Mouse (Mus musculus) intestine, embryonic 15.5 days (tissue): ENCODE data around the gene Apbb1ip. TPM values are rescaled to one million over a fixed set of nuclear protein-coding genes. Genes with fewer than 3 reads are reported as not detected.
A peak's percentile ranks its signal among the peaks of the same experiment; 100 is the strongest.

Experiments used
- ATAC-seq: fragments of 200-750 bp; cut with Nextera tagmentation; 2 replicates; pipeline ENCODE4 v1.8.0; 2017; ENCODE audit warnings: moderate TSS enrichment, moderate library complexity
- H3K27ac ChIP-seq: fragments of 300-500 bp; sonication (generic); 2 replicates; pipeline ENCODE4 v1.5.1; 2015; ENCODE audit warnings: mild to moderate bottlenecking, inconsistent platforms
- H3K27me3 ChIP-seq: fragments of 300-500 bp; sonication (generic); replicated peaks from 2 replicates; pipeline ENCODE4 v1.6.1; 2015; ENCODE audit warnings: inconsistent platforms
- H3K36me3 ChIP-seq: fragments of 300-500 bp; sonication (generic); 2 replicates; pipeline ENCODE4 v1.6.1; 2015; ENCODE audit warnings: inconsistent platforms
- H3K4me1 ChIP-seq: fragments of 300-500 bp; sonication (generic); replicated peaks from 2 replicates; pipeline ENCODE4 v1.6.1; 2015; ENCODE audit warnings: inconsistent platforms
- H3K4me2 ChIP-seq: fragments of 300-500 bp; sonication (generic); replicated peaks from 2 replicates; pipeline ENCODE4 v1.6.1; 2015; ENCODE audit warnings: mild to moderate bottlenecking, inconsistent platforms
- H3K4me3 ChIP-seq: fragments of 300-500 bp; sonication (generic); replicated peaks from 2 replicates; pipeline ENCODE4 v1.5.1; 2015; ENCODE audit warnings: inconsistent platforms
- H3K9ac ChIP-seq: fragments of 300-500 bp; sonication (generic); 2 replicates; pipeline ENCODE4 v1.6.1; 2015; ENCODE audit warnings: inconsistent platforms
- H3K9me3 ChIP-seq: fragments of 300-500 bp; sonication (generic); 2 replicates; pipeline ENCODE4 v1.6.1; 2016; ENCODE audit warnings: inconsistent platforms
- WGBS: fragments of 180-500 bp; shearing (Covaris S2); methylation state at CpG from one replicate; pipeline ENCODE4 v1.1.7; 2015; 5-methylcytosine and 5-hydroxymethylcytosine counted together
- polyA plus RNA-seq: library from polyadenylated mRNA; unstranded; fragments of >200 nt; fragmentation: Nextera tagmentation; extraction: Ambion mirVana; gene quantifications from 2 replicates; pipeline ENCODE4 v1.2.1, GENCODE M21; 2015

Gene Apbb1ip
- polyA plus RNA-seq, 1 experiment from 2014 or later: 1.9 TPM

DNA sequence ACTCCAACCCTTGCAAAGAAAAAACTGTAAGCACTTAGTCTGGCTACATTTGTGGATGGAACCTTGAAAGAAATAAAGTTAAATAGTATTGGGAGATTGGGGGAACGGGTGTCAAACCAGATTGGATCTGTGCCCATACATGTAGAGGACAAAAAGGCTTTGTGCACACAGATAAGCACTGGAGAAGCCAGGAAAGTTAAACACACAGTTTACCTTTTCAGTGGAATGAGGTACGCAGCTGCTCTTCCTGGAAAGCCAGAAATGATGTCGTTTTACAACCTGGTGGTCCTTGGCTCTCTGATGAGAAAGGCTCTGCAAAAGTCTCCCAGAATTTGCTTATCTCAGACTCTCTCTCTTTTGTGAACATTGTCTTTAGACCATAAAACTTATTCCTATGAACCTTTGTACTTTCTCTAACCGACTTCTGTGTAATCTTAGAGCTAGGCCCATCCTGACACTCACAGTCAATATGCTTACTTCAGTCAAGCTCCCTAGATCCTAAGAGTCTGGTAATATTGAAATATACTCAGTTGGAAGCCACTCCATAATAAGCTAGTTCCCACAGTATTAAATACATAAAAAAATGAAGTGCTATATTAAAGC, 19.6 kb upstream of the Apbb1ip start:
- ATAC-seq: peak; percentile 75
- Histone ChIP-seq H3K27me3 (no peaks in the 10 kb centered on the region), H3K36me3 (no peaks in the 10 kb centered on the region), H3K9ac (no peak overlapping the region), H3K27ac (no peak overlapping the region), H3K9me3 (no peaks in the 10 kb centered on the region), H3K4me1 (no peaks in the 10 kb centered on the region), H3K4me3 (no peak overlapping the region), H3K4me2 (no peak overlapping the region)
- 43% methylated on average over 4 of the region's 4 CpGs for WGBS

DNA sequence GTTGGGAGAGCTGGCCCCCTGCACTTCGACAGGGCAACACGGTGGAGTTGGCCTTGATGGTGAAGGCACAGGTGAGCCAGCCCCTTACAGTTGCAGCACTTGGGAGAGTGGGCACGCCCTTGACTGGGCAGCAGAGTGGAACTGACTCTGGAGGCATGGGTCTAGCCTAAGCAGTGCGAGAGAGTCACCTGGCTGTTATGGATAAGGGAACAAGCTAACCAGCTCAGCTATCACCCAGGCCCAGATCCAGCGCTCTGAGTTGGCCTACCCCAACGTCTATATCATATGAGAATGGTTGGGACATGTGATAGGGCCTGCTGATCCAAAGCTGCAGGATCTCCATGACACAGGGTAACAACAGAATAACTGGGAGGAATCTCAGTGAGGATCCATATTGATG, 18.3 kb upstream of the Apbb1ip start:
- ATAC-seq: no peak
- no peak overlapping the region for H3K4me2 ChIP-seq
- no peaks in the 10 kb centered on the region for H3K9me3 ChIP-seq
- 84% methylated on average over 6 of the region's 6 CpGs for WGBS
- no peaks in the 10 kb centered on the region for H3K27me3 ChIP-seq
- no peaks in the 10 kb centered on the region for H3K36me3 ChIP-seq
- H3K4me1 ChIP-seq: no peaks in the 10 kb centered on the region
- no peak overlapping the region for H3K4me3 ChIP-seq
- H3K27ac ChIP-seq: no peak overlapping the region
- H3K9ac ChIP-seq: no peak overlapping the region

DNA sequence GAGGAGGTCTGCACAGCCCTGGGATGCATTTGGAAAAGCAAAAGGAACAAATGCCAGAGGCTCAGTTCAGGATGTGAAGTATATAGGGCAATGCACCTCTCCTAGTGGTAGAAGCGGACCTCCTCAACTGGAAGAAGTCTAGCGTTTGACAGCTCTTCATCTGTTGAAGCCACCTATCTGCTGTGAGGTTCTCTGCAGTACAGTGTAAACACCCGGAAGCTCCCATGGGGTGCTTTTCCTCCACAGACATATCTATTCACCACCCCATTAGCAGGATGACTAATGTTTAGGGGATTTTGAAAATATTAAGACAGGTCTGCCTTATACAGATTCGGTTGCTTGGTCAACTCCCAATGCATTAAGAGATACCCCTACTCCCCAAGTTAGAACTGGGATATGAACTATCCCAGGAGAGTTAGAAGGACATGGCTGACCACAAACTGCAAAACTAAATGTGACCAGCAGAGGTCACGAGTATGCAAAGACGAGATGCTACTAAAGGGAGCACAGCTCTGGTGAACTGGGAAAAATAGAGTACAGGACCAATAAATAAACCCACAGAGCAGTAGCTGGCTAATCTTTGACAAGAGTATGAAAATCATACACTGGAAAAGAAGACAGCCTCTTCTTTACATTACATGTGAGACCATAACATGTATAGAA, 15.5 kb upstream of the Apbb1ip start:
- WGBS: 43% methylated on average over 6 of the region's 6 CpGs
- H3K4me1 ChIP-seq: no peaks in the 10 kb centered on the region
- no peaks in the 10 kb centered on the region for H3K27me3 ChIP-seq
- H3K36me3 ChIP-seq: no peaks in the 10 kb centered on the region
- H3K9ac ChIP-seq: no peak overlapping the region
- ATAC-seq: 0 out of 2 replicates have a peak, but pooled peaks have one; percentile 58
- no peaks in the 10 kb centered on the region for H3K9me3 ChIP-seq
- H3K4me3 ChIP-seq: no peak overlapping the region
- no peak overlapping the region for H3K27ac ChIP-seq
- H3K4me2 ChIP-seq: no peak overlapping the region

DNA sequence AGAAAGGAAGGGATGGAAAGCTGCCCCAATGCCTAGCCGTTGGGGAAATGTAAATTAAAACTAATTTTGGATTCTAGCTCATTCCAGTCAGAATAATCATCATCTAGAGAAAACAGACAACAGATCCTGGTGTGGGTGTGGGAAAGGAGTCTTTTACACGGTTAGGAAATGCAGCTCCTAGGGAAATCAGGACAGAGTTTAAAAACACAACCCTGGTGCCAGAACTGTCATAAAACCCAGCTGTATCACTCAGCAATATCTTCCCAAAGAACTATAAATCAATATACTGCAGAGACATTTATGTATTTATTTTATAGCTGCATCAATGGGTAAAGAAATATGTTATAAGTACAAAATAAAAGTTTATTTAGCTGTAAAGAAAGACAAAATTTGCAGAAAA, 13.4 kb upstream of the Apbb1ip start:
- no peak overlapping the region for H3K4me3 ChIP-seq
- no peaks in the 10 kb centered on the region for H3K9me3 ChIP-seq
- H3K4me1 ChIP-seq: no peaks in the 10 kb centered on the region
- H3K36me3 ChIP-seq: no peaks in the 10 kb centered on the region
- no peak for ATAC-seq
- no peak overlapping the region for H3K9ac ChIP-seq
- H3K27me3 ChIP-seq: no peaks in the 10 kb centered on the region
- WGBS: 29% methylated on average over 2 of the region's 2 CpGs
- H3K27ac ChIP-seq: no peak overlapping the region
- H3K4me2 ChIP-seq: no peak overlapping the region

DNA sequence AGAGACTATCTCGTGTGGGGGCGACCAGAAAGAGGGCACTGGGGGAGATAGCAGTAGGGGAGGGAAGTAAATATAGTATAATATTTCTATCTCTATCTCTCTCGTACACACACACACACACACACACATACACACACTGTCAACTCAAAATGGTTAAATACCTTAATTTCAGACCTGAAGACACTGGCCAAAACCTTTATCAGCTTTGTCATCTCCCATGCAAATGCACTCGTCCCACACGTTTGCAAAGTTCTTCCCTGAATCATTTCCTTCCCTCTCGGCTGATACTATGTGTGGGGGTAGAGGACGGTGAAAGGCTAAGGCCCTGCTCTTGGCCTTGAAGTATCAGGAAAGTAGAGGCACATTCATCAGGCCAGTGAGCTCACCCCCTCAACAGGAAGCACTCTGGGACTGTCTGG, 12.8 kb upstream of the Apbb1ip start:
- no peak for ATAC-seq
- Histone ChIP-seq H3K27ac (no peak overlapping the region), H3K27me3 (no peaks in the 10 kb centered on the region), H3K9ac (no peak overlapping the region), H3K4me2 (no peak overlapping the region), H3K36me3 (no peaks in the 10 kb centered on the region), H3K9me3 (no peaks in the 10 kb centered on the region), H3K4me1 (no peaks in the 10 kb centered on the region), H3K4me3 (no peak overlapping the region)
- WGBS: 56% methylated on average over 7 of the region's 7 CpGs

DNA sequence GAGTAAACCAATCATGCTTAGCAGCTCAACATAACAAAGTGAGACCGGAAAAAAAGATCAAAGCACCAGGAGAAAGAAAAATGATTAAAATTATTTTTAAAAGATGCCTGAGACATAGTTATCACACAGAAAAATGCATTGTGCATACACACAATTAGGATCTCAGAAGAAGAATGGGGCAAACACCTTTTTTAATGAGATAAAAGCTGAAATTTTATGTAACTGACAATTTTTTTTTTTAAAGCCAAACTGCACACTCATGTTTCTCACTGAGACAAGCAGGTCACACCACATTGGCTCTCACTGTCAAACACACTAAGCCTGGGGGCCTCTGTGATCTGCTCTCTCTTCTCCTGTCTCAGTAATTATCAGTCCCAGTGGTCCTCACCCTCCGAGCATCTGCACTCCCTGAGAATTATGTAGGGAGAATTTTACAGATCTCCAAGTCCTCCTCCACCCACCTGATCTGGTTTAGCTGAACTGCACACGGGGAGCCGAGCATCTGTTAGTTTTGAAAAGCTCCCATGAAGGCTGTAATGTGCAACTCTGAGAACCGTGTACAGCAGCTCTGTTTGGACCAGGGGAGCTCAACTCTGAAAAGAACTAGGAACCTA, 9.0 kb upstream of the Apbb1ip start:
- Histone ChIP-seq H3K36me3 (no peaks in the 10 kb centered on the region), H3K4me2 (no peak overlapping the region), H3K9ac (no peak overlapping the region), H3K27me3 (no peaks in the 10 kb centered on the region), H3K9me3 (no peaks in the 10 kb centered on the region), H3K4me3 (no peak overlapping the region), H3K4me1 (no peaks in the 10 kb centered on the region), H3K27ac (no peak overlapping the region)
- WGBS: 66% methylated on average over 5 of the region's 5 CpGs
- no peak for ATAC-seq

DNA sequence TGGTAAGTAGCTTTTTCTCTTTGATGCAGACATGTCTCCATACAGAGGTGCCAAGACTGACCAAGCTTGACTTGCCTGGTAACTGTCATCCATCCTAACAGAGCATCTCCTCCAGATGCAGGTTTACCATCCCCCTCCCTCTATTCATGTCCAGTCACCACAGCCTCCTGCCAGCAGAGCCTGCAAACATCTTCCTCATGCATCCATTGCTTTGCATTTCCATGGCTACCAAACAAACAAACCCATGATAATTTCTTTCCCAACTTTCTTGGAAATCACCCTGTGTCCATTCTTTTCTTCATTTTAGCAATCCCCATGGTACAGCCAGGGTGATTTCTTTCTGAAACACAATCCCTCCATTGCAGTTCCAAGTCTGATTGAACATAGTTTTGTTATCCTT, 2.6 kb upstream of the Apbb1ip start:
- Histone ChIP-seq H3K4me3 (no peak overlapping the region), H3K27me3 (0 out of 2 replicates have a peak, but pooled peaks cover 3% of the 10 kb centered on the region), H3K27ac (no peak overlapping the region), H3K4me1 (peaks cover 4% of the 10 kb centered on the region; the same call in 1 of the 2 replicates), H3K9ac (no peak overlapping the region), H3K36me3 (no peaks in the 10 kb centered on the region), H3K9me3 (no peaks in the 10 kb centered on the region), H3K4me2 (no peak overlapping the region)
- ATAC-seq: no peak

DNA sequence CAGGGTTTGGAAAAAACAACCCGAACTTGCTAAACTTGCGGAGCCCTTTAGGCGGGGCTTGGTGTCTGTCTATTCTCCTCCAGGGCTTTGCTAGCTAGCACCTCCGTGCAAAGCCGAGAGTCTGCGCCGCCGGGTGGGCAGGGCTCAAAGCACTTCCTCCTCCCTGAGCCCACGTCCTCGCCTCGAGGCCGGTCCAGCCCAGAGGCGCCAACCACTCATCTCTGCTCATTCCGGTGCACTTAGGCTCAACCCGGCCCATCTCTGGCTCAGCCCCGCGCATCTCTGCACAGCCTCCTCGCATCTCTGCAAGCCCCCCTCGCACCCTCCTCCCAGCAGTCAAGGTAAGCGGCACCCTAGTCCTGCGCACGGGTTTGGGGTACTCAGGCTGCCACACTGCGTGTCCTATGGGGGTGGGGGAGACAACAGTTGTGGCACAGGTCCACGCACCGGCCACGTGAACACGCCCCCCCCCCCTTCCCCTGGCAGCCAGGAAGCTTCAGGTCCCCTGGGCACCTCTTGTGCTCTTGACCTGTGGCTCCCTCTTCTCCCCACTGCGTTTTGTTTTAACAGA, 372 bp downstream of the Apbb1ip start:
- H3K27me3 ChIP-seq: 0 out of 2 replicates have a peak, but pooled peaks cover 3% of the 10 kb centered on the region
- no peaks in the 10 kb centered on the region for H3K9me3 ChIP-seq
- H3K4me1 ChIP-seq: peaks cover 4% of the 10 kb centered on the region; the same call in 1 of the 2 replicates
- 1% methylated on average over 28 of the region's 28 CpGs for WGBS
- H3K36me3 ChIP-seq: no peaks in the 10 kb centered on the region
- H3K27ac ChIP-seq: no peak overlapping the region
- ATAC-seq: peak; percentile 91
- H3K4me2 ChIP-seq: peak overlapping the region; percentile 74
- peak overlapping the region; percentile 31 for H3K9ac ChIP-seq
- H3K4me3 ChIP-seq: peak overlapping the region; percentile 30

DNA sequence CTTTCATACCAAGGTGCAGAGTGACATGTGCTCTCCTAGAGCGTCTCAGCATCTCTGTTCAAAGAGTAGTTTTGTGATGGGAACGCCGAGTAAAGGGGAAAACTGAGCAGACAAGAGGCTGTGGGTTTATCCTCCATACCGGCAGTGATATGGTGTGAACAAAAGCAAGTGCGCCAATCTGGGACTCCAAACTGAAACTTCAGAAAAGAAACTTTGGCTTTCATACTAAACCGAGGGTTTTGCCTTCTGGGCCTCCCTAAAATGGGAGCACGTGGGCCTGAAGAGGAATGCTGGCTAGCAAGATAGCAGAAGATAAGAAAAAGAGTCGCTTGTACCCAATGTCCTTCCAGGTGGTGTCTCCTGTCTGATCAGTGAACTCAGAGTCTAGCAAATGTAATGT, 1.3 kb downstream of the Apbb1ip start:
- Histone ChIP-seq H3K27me3 (0 out of 2 replicates have a peak, but pooled peaks cover 3% of the 10 kb centered on the region), H3K9me3 (no peaks in the 10 kb centered on the region), H3K9ac (no peak overlapping the region), H3K4me1 (peaks cover 4% of the 10 kb centered on the region; the same call in 1 of the 2 replicates), H3K36me3 (no peaks in the 10 kb centered on the region), H3K4me2 (no peak overlapping the region), H3K4me3 (no peak overlapping the region), H3K27ac (no peak overlapping the region)
- ATAC-seq: no peak
- 54% methylated on average over 8 of the region's 8 CpGs for WGBS

DNA sequence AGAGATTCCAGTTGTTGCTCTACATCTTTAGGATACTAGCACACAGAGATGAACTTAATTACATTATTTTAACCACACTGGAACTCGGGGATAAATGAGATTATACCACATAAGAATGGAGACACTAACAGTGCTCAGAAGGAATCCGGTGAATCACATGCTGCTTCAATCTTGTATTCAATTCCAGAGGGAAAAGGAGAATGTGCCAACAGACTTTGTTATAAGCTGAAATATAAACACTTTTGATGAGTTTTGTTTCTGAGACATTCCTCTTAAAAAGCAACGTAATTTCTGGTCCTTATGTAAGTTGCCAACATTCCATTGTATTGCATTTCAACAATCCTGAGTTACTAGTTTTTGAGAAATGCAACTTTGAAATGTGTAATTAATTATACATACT, 1.8 kb downstream of the Apbb1ip start:
- ATAC-seq: no peak
- H3K27me3 ChIP-seq: 0 out of 2 replicates have a peak, but pooled peaks cover 3% of the 10 kb centered on the region
- no peak overlapping the region for H3K27ac ChIP-seq
- no peaks in the 10 kb centered on the region for H3K9me3 ChIP-seq
- no peak overlapping the region for H3K4me2 ChIP-seq
- H3K36me3 ChIP-seq: no peaks in the 10 kb centered on the region
- no peak overlapping the region for H3K9ac ChIP-seq
- peaks cover 4% of the 10 kb centered on the region; the same call in 1 of the 2 replicates for H3K4me1 ChIP-seq
- WGBS: 52% methylated on average over 3 of the region's 3 CpGs
- no peak overlapping the region for H3K4me3 ChIP-seq

DNA sequence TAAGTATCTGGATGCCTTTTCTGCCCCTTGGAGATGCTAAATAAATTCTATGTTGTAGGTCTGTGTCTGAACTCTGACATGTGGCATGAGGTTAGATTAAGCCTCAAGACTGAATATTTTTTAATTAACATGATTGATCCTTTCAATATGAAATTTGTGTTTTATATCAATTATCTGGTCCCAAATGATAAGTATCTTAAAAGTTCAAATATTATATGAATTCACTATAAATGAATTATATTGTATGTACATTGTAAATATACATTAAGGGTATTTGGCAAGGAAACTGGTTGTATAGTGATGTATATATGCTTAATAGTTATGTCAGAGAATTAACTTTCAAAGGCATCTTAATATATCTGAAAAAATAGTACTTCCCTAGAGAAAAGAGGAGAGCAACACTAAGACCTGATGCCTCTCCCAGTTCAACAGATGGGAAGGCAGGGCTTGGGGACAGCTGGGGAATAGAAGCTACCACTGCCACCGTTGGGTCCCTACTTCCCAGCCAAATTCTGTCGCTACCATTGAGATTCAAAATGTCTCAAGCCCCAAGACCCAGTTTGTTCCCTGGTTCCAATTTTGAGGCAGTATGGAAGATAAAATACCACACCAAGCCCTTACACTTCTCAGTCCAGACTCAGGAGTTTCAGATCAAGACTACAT, 2.8 kb downstream of the Apbb1ip start:
- Histone ChIP-seq H3K4me3 (no peak overlapping the region), H3K27me3 (0 out of 2 replicates have a peak, but pooled peaks cover 3% of the 10 kb centered on the region), H3K9me3 (no peaks in the 10 kb centered on the region), H3K4me1 (peaks cover 4% of the 10 kb centered on the region; the same call in 1 of the 2 replicates), H3K4me2 (no peak overlapping the region), H3K9ac (no peak overlapping the region), H3K27ac (no peak overlapping the region), H3K36me3 (no peaks in the 10 kb centered on the region)
- ATAC-seq: no peak
- 71% methylated on average over 2 of the region's 2 CpGs for WGBS

DNA sequence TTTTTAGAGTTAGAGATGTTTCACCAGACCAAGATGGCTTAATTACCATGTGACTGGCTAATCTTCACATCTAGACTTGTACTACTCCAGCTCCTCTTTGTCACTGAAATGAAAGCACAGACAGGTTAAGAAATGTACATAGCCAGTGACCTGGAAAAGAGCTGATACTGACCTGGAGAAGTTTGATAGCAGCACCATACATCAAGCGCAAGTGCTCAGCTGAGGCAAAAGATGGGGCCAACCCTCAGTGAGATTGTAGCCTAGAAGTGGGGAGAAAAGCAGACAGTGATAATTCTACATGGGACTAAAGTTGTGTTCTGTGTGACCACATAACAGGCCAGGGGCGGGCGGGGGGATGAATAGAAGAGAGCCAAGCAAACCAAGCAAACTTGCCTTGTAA, 3.9 kb downstream of the Apbb1ip start:
- Histone ChIP-seq H3K4me1 (peaks cover 4% of the 10 kb centered on the region; the same call in 1 of the 2 replicates), H3K4me3 (no peak overlapping the region), H3K9ac (no peak overlapping the region), H3K27me3 (0 out of 2 replicates have a peak, but pooled peaks cover 3% of the 10 kb centered on the region), H3K4me2 (no peak overlapping the region), H3K27ac (no peak overlapping the region), H3K9me3 (no peaks in the 10 kb centered on the region), H3K36me3 (no peaks in the 10 kb centered on the region)
- WGBS: 94% methylated on average over 3 of the region's 3 CpGs
- ATAC-seq: no peak
